Mouse (Mus musculus): Measurements from ENCODE around the gene Rab14.

The Rab14 gene

GRCm38 (mm10) chr2:35199971-35200897 is 686 bp downstream of the Rab14 start:
- DNase-seq: peak in 1 of 2 experiments; percentile 68

- no peak for DNase-seq
Observed at GRCm38 (mm10) chr2:35199541-35199940, 1.4 kb downstream of the Rab14 start.

- no peak for DNase-seq
Observed at GRCm38 (mm10) chr2:35195626-35196544, 5.0 kb downstream of the Rab14 start.

GRCm38 (mm10) chr2:35193976-35194375 is 6.9 kb downstream of the Rab14 start:
- DNase-seq: no peak

- no peak for DNase-seq
Observed at GRCm38 (mm10) chr2:35188929-35189328, 12.0 kb downstream of the Rab14 start.

GRCm38 (mm10) chr2:35183115-35183673 is 17.7 kb downstream of the Rab14 start:
- no peak for DNase-seq

DNA sequence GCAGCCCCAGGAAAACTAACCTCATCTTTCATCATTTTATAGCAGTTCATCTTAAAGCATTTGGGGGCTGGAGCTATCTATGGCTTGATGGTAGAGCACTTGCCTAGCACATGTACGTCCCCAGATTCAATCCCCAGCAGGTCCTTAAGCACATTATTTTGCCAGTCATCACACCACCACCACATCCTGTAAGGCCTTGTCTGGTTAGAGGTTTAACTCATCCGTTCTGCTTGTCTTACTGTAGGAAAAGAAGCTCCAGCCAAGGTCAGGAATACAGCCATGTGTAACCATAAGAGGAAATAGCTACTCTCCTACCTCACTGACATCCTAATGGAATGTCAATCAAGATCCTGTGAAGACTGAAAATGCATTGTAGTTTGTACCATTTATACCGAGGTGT is 22.8 kb downstream of the Rab14 start:
- DNase-seq: no peak

GRCm38 (mm10) chr2:35175281-35176065 is 25.4 kb downstream of the Rab14 start:
- DNase-seq: no peak

- no peak for DNase-seq
Observed at GRCm38 (mm10) chr2:35174100-35174499, 26.8 kb downstream of the Rab14 start.

DNA sequence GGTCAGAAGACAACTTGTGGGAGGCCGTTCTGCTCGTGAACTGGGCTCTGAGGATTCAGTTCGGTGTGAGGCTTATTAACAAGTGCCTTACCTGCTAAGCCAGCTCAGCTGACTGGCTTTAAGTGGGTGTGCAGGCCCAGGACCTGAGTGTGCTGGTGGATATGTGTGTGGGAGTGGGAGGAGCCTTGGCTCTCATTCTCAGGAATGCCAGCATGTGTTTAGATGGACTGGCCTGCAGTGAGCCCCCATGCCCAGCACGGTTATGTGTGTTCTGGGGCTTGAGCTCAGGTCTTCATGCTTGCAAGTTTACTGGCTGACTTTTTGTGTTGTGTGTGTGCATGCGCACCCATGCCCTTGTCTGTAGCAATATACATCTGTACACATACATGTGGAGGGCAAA is 27.3 kb downstream of the Rab14 start:
- no peak for DNase-seq

DNA sequence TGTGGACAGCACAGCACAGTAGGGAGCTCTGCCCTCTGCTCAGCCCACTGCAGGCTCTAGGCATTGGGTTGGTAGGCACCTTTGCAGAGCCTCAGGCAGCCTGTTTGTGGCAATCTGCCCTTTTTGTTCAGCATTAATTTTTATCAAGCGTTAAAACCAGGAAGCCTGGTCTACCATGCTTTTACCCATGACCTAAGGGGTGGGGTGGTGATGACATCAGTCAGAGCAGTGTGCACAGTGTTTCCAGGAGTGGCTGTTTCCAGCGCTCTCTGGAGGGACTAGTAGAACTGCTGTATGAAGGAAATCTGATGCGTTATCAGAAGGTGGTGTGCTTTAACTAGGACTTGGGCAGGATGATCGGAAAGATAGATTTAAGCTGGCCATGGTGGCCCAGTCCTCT is 28.7 kb downstream of the Rab14 start:
- DNase-seq: no peak

GRCm38 (mm10) chr2:35171341-35171861 is 29.5 kb downstream of the Rab14 start:
- no peak for DNase-seq

DNA sequence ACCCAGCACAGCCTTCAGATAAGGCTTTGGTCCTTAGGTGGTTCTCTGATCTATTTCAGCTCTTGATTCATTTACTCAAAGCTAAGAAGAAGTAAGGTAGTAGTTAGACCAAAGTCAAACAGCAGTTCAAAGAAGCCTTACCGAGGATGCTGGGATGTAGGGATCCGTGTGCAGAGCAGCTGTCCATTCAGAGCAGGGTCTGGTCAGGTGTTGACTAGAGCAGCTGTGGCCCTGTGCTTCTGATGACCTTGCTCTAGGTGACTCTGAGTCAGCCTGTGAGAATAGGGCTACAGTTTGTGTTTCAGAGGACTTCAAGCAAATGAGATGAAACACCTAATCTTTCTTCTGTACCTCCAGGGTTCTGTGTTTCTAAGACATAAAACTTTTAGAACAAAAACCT is 31.5 kb downstream of the Rab14 start:
- no peak for DNase-seq

- no peak for DNase-seq
Observed at GRCm38 (mm10) chr2:35166816-35167215, 34.1 kb downstream of the Rab14 start.

DNA sequence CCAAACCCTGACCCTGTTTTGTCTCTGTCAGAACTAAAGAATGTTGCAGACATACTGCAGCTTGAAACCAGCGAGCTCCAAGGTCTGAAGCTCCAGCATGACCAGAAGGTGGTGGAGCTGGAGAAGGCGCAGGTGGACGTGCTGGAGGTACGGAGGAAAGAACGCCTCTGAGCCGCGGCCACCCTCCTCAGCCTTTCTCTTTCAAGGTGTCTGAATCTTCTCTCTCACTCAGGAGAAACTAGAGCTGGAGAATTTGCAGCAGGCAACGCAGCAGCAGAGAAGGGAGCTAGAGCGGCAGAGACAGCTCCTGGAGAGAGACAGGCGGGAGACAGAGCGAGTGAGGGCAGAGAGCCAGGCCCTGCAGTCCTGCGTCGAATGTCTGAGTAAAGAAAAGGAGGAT is 35.5 kb downstream of the Rab14 start:
- no peak for DNase-seq

- DNase-seq: no peak
Observed at GRCm38 (mm10) chr2:35163396-35163795, 37.5 kb downstream of the Rab14 start.

DNA sequence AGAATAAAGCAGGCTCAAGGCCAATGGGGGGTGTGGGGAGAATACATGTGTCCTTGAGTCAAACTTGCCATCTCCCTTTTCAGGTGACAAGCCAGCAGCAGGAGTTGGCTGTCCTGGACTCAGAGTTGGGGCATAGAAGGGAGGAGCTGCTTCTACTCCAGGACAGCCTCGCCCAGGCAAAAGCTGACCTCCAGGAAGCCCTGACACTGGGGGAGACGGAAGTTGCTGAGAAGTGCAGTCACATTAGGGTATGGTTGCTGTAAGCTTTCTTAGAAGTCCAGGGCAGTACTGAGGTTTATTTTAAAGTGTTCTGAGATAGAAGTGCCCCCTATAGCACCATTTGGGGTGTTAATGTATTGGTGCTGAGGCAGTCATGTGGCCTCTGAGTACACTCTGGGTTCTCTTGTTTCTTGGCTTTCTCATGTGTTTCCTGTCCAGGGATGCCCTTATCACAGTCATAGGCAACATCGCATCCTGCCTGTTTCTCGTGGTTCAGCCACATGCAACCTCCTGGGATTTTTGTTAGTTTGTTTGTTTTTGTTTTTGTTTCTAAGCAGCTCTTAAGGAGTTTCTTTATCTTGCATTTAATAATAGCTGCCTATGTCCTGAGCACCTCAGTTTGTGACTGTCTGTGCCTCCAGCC is 39.0 kb downstream of the Rab14 start:
- DNase-seq: no peak

- DNase-seq: no peak
Observed at GRCm38 (mm10) chr2:35160206-35160605, 40.7 kb downstream of the Rab14 start.

GRCm38 (mm10) chr2:35158358-35158757 is 42.6 kb downstream of the Rab14 start:
- DNase-seq: no peak

GRCm38 (mm10) chr2:35157836-35158235 is 43.1 kb downstream of the Rab14 start:
- no peak for DNase-seq

DNA sequence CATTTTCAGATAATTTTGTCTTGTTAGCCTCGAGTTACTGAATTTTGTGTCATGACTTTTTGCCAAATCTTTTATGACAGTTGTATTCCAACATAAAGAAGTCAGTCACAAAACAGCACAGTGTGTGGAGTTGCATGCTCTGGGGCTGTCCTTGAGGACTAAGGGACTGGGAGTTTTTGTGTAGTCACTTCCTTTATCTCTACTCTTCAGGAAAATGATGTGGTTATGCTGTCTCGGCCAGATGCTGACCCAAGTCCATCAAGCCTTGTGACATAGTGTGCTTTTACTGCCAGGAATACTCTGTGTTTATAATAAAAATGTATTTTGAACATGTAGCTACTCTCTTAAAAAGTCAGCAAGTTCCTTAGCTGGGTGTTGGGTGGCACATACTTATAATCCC is 43.9 kb downstream of the Rab14 start:
- no peak for DNase-seq

Data from thymus, postnatal 36 days (tissue).